Mouse (Mus musculus): ENCODE results near the gene Igsf8.

Gene Igsf8

GRCm38 (mm10) chr1:172349504-172349903 lies 88.1 kb downstream of the Igsf8 start:
- no peak for DNase-seq (ENCODE audit: low read depth, low spot score)

GRCm38 (mm10) chr1:172349916-172350812 lies 88.7 kb downstream of the Igsf8 start:
- peak; percentile 58 for DNase-seq (ENCODE audit: low read depth, low spot score)

DNA sequence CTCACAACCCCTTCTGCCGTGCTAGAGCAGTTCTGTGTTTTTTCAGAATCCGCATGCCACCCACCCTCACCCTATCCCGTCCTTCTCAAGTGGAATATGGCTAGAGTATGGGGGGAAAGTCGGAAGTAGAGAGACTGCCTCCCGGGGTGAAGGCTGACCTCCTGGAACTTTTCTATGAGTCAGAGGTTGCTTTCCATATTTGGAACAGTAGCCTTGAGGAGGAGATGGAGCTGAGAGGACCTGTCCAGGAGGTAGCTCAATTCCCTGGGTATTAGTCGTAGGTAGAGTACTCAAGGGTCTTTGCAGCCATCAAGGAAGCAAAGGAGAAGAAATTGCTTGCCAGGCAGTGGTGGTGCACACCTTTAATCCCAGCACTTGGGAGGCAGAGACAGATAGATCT lies 90.6 kb downstream of the Igsf8 start:
- DNase-seq (ENCODE audit: low read depth, low spot score): no peak

DNA sequence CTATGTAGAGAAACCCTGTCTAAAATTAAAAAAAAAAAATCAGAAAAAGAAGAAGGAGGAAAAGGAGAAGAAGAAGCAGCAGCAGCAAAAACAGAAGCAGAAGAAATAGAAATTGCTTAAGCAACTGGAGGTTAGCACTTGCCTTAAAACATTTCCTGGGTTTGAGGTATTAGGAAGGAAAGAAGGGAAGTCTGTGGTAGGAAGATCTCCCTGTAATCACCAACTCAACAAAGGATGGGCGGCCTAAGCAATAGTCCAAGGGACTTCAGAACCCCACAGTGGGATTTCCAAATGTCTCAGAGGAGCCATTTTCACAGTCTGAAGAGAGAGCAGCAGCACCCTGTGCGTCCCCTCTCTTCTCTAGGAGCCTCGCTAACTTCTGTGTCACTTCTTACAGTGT lies 91.0 kb downstream of the Igsf8 start:
- no peak for DNase-seq (ENCODE audit: low read depth, low spot score)

- DNase-seq (ENCODE audit: low read depth, low spot score): no peak
These were observed 93.9 kb downstream of the Igsf8 start for GRCm38 (mm10) chr1:172355336-172355735.

DNA sequence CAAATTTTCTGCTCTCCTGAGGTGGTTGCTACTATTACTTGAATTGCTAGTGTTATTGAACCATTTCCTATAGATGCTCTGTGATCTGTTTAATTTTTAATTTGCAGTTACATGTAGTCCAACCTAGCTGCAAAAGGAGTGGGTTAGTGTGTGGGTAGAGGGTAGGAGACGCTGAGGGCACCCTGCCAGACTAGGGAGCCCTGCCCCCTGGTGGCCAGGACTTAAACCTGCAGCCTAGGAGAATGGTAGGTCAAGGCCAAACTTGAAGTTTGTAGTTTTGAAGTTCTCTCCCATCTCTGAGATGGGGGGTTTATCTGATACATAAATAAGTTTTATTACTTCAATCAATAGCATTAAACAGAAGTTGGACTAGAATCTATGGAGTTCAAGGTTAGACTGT lies 96.1 kb downstream of the Igsf8 start:
- DNase-seq (ENCODE audit: low read depth, low spot score): peak; percentile 46

GRCm38 (mm10) chr1:172358341-172358740 lies 96.9 kb downstream of the Igsf8 start:
- DNase-seq (ENCODE audit: low read depth, low spot score): no peak

GRCm38 (mm10) chr1:172364684-172365083 lies 103.2 kb downstream of the Igsf8 start:
- peak; percentile 51 for DNase-seq (ENCODE audit: low read depth, low spot score)

DNA sequence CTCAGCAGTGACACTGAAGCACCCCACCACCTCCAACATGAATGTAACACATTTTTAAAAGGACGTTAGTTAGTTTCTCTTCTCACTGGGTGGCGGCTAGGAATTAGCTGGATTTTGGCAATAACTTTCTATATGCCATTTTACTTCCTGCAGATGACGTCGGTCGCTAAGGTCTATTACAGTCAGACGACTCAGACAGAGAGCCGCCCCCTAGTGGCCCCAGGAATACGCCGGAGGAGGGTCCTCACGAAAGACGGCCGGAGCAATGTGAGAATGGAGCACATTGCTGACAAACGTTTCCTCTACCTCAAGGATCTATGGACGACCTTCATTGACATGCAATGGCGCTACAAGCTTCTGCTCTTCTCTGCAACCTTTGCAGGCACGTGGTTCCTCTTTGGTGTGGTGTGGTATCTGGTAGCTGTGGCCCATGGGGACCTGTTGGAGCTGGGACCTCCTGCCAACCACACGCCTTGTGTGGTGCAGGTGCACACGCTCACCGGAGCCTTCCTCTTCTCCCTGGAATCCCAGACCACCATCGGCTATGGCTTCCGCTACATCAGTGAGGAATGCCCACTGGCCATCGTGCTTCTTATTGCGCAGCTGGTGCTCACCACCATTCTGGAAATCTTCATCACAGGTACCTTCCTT lies 107.5 kb downstream of the Igsf8 start:
- peak; percentile 55 for DNase-seq (ENCODE audit: low read depth, low spot score)
